Mouse (Mus musculus): Measurements from ENCODE around the gene Col25a1.

DNA sequence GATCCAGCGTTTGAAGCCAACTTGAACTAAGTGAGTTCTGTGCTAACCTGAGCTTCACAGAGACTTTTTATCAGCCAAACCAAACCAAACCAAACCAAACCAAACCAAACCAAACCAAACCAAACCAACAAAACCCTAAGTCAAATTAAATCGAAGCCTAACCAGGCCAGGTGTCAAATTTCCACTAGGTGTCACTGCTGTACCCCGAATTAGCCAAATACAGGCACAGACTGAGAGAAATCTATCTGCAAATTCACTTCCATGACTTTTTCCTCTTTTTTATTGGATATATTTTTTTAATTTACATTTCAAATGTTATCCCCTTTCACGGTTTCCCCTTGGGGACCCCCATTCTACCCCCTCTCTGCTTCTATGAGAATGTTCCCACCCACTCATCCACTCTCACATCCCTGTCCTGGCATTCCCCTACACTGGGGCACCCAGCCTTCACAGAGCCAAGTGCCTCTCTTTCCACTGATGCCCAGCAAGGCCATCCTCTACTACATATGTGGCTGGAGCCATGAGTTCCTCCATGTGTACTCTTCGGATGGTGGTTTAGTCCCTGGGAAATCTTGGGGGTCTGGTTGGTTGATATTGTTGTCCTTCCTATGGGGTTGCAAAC, 36.0 kb upstream of the Col25a1 start:
- TF ChIP-seq CTCF (IDR thresholded peaks at IDR 0.05; ENCODE audit: insufficient read depth, low read depth, low read length) (no peak), POLR2A (IDR thresholded peaks at IDR 0.05; ENCODE audit: insufficient read depth, low read depth, low read length) (no peak)

All from olfactory bulb, adult 2 months (tissue).